In genomic region chr10:116962803-116963202, GRCm38 (mm10) we compare ENCODE assay signal across 19 mouse cellular contexts. TPM values are rescaled to one million over a fixed set of nuclear protein-coding genes. Genes with fewer than 3 reads are reported as not detected.
DNase-seq lines count a peak whose midpoint lies in the region; ATAC-seq and TF ChIP-seq lines count a peak whose summit lies in the region.
"Had no signal": no experiment of that assay in that cellular context is flagged by ENCODE, and none has a peak within 500 bp of the region (broad histone marks: within the 10 kb centered on the region; RNA-seq: fewer than 3 reads in every experiment).

No protein-coding gene starts in this region.

- H3K9me3 ChIP-seq in intestine, postnatal 0 days (ENCODE audit: control insufficient read depth) = no peaks in the 10 kb centered on the region
- no peaks in the 10 kb centered on the region for H3K9me3 ChIP-seq in intestine, embryonic 15.5 days
- H3K9me3 ChIP-seq in midbrain, postnatal 0 days (ENCODE audit: low read length) = no peaks in the 10 kb centered on the region
- no peaks in the 10 kb centered on the region for H3K9me3 ChIP-seq in midbrain, embryonic 15.5 days
- H3K9me3 ChIP-seq: kidney, embryonic 15.5 days; midbrain, embryonic 13.5 days had no signal

- H3K27me3 ChIP-seq in intestine, postnatal 0 days (replicated peaks; ENCODE audit: control insufficient read depth, insufficient read depth, low read length) = no peaks in the 10 kb centered on the region
- no peaks in the 10 kb centered on the region for H3K27me3 ChIP-seq in intestine, embryonic 15.5 days (replicated peaks)
- no peaks in the 10 kb centered on the region for H3K27me3 ChIP-seq in midbrain, postnatal 0 days (ENCODE audit: insufficient read depth, low read length)
- no peaks in the 10 kb centered on the region for H3K27me3 ChIP-seq in midbrain, embryonic 15.5 days (replicated peaks)
- H3K27me3 ChIP-seq: CH12.LX; kidney, embryonic 15.5 days; midbrain, embryonic 13.5 days had no signal

- H3K36me3 ChIP-seq in intestine, postnatal 0 days (ENCODE audit: control insufficient read depth, insufficient read depth) = no peaks in the 10 kb centered on the region
- H3K36me3 ChIP-seq in intestine, embryonic 15.5 days = no peaks in the 10 kb centered on the region
- no peaks in the 10 kb centered on the region for H3K36me3 ChIP-seq in midbrain, postnatal 0 days (ENCODE audit: insufficient read depth, low read length)
- H3K36me3 ChIP-seq in midbrain, embryonic 15.5 days (replicated peaks) = no peaks in the 10 kb centered on the region
- H3K36me3 ChIP-seq: kidney, embryonic 15.5 days; midbrain, embryonic 13.5 days had no signal

- no peak for ATAC-seq in intestine, postnatal 0 days
- no peak for ATAC-seq in intestine, embryonic 15.5 days
- ATAC-seq in midbrain, postnatal 0 days (ENCODE audit: low FRiP score) = no peak
- ATAC-seq in midbrain, embryonic 15.5 days (replicated peaks) = no peak
- ATAC-seq in activated CD4-positive, CD25-positive, alpha-beta regulatory T cell, adult 4 months = no peak
- ATAC-seq: forebrain, embryonic 14.5 days; midbrain, embryonic 13.5 days had no signal

- WGBS in intestine, postnatal 0 days = 62% methylated on average over 17 of the region's 17 CpGs
- 65% methylated on average over 17 of the region's 17 CpGs for WGBS in intestine, embryonic 15.5 days
- WGBS in midbrain, postnatal 0 days = 65% methylated on average over 17 of the region's 17 CpGs
- WGBS in midbrain, embryonic 15.5 days = 65% methylated on average over 17 of the region's 17 CpGs

- no peak overlapping the region for H3K4me2 ChIP-seq in intestine, postnatal 0 days (replicated peaks; ENCODE audit: low read depth)
- H3K4me2 ChIP-seq in intestine, embryonic 15.5 days (replicated peaks) = no peak overlapping the region
- no peak overlapping the region for H3K4me2 ChIP-seq in midbrain, postnatal 0 days (ENCODE audit: low read depth, low read length, poor library complexity, severe bottlenecking)
- H3K4me2 ChIP-seq in midbrain, embryonic 15.5 days = no peak overlapping the region
- H3K4me2 ChIP-seq: kidney, embryonic 15.5 days; midbrain, embryonic 13.5 days had no signal

- H3K9ac ChIP-seq in intestine, postnatal 0 days (ENCODE audit: low read depth, low read length) = no peak overlapping the region
- no peak overlapping the region for H3K9ac ChIP-seq in intestine, embryonic 15.5 days
- H3K9ac ChIP-seq in midbrain, postnatal 0 days (replicated peaks; ENCODE audit: low read length, poor library complexity, severe bottlenecking) = no peak overlapping the region
- no peak overlapping the region for H3K9ac ChIP-seq in midbrain, embryonic 15.5 days
- H3K9ac ChIP-seq: kidney, embryonic 15.5 days; midbrain, embryonic 13.5 days had no signal

- no peak for DNase-seq in midbrain, postnatal 0 days (ENCODE audit: low spot score)
- DNase-seq in lung, postnatal 10 days = peak; percentile 36
- DNase-seq in thymus, postnatal 4 days = peak; percentile 75
- no peak for DNase-seq in gastrocnemius, adult 8-10 months (ENCODE audit: low spot score in 2 of 2)
- DNase-seq: cerebellum, adult 11 months; heart, postnatal 14 days; right cerebral cortex, postnatal 14 days had no signal

- peak; percentile 31 for TF ChIP-seq CTCF in intestine, postnatal 0 days (IDR thresholded peaks at IDR 0.05; ENCODE audit: low read depth)
- peak; percentile 12; the same call in 1 of the 2 replicates for TF ChIP-seq CTCF in midbrain, postnatal 0 days (IDR thresholded peaks at IDR 0.05)

- no peaks in the 10 kb centered on the region for H3K4me1 ChIP-seq in intestine, postnatal 0 days (replicated peaks; ENCODE audit: control insufficient read depth, insufficient read depth, low read length)
- no peaks in the 10 kb centered on the region for H3K4me1 ChIP-seq in intestine, embryonic 15.5 days (replicated peaks)
- H3K4me1 ChIP-seq in midbrain, postnatal 0 days (ENCODE audit: insufficient read depth, low read length) = no peaks in the 10 kb centered on the region
- H3K4me1 ChIP-seq in midbrain, embryonic 15.5 days = no peaks in the 10 kb centered on the region
- H3K4me1 ChIP-seq: midbrain, embryonic 13.5 days had no signal

- no peak overlapping the region for H3K27ac ChIP-seq in intestine, postnatal 0 days (ENCODE audit: low read depth, low read length)
- H3K27ac ChIP-seq in intestine, embryonic 15.5 days = no peak overlapping the region
- no peak overlapping the region for H3K27ac ChIP-seq in midbrain, postnatal 0 days (ENCODE audit: low read depth, low read length)
- H3K27ac ChIP-seq in midbrain, embryonic 15.5 days = no peak overlapping the region
- H3K27ac ChIP-seq: kidney, embryonic 15.5 days; midbrain, embryonic 13.5 days had no signal

- no peak overlapping the region for H3K4me3 ChIP-seq in intestine, postnatal 0 days (ENCODE audit: low read depth, low read length)
- H3K4me3 ChIP-seq in intestine, embryonic 15.5 days (replicated peaks) = no peak overlapping the region
- H3K4me3 ChIP-seq in midbrain, postnatal 0 days (ENCODE audit: low read depth, low read length) = no peak overlapping the region
- no peak overlapping the region for H3K4me3 ChIP-seq in midbrain, embryonic 15.5 days
- H3K4me3 ChIP-seq: kidney, embryonic 15.5 days; midbrain, embryonic 13.5 days had no signal

RNA-seq across cellular contexts. Expression of gene Gm10271, which starts 9.6 kb away (rescaled TPM):
- polyA plus RNA-seq in intestine, postnatal 0 days (2015; fragmentation: Nextera tagmentation; extraction: Ambion mirVana) = not detected in 2 replicates
- not detected in 2 replicates for polyA plus RNA-seq in intestine, embryonic 15.5 days (2015; fragmentation: Nextera tagmentation; extraction: Ambion mirVana)
- not detected in 2 replicates for total RNA-seq in midbrain, postnatal 0 days (2014; rRNA removed)
- not detected in 2 replicates for polyA plus RNA-seq in midbrain, postnatal 0 days (2015; fragmentation: Nextera tagmentation; extraction: Ambion mirVana)
- not detected in 2 replicates for polyA plus RNA-seq in midbrain, embryonic 15.5 days (2015; fragmentation: Nextera tagmentation; extraction: Ambion mirVana)
- polyA plus RNA-seq in activated CD4-positive, CD25-positive, alpha-beta regulatory T cell, adult 4 months (2017; shearing (Covaris generic)) = not detected
- total RNA-seq in gastrocnemius, adult 8-10 months (2022) = not detected
- total RNA-seq: CH12.LX; granulocyte monocyte progenitor cell, adult 5-6 weeks; heart, postnatal 14 days; liver, adult 2 months had no signal
- polyA plus RNA-seq: forebrain, embryonic 14.5 days; kidney, embryonic 15.5 days; liver, adult 2 months; midbrain, embryonic 13.5 days; neural tube, embryonic 14.5 days; stomach, embryonic 16.5 days had no signal

RNA-seq across cellular contexts. Expression of gene Rab3ip, which starts 12.2 kb away (rescaled TPM):
- polyA plus RNA-seq in intestine, postnatal 0 days (2015; fragmentation: Nextera tagmentation; extraction: Ambion mirVana) = 20.9 and 21.9 TPM in 2 replicates
- polyA plus RNA-seq in intestine, embryonic 15.5 days (2015; fragmentation: Nextera tagmentation; extraction: Ambion mirVana) = 33.1 and 34.3 TPM in 2 replicates
- total RNA-seq in midbrain, postnatal 0 days (2014; rRNA removed) = 99.8 and 142 TPM in 2 replicates
- 34.4 and 34.6 TPM in 2 replicates for polyA plus RNA-seq in midbrain, postnatal 0 days (2015; fragmentation: Nextera tagmentation; extraction: Ambion mirVana)
- 41.8 and 42.8 TPM in 2 replicates for polyA plus RNA-seq in midbrain, embryonic 15.5 days (2015; fragmentation: Nextera tagmentation; extraction: Ambion mirVana)
- 10 to 100 TPM; 12.1 to 15.4 TPM for polyA plus RNA-seq in activated CD4-positive, CD25-positive, alpha-beta regulatory T cell, adult 4 months (2017; shearing (Covaris generic))
- total RNA-seq in gastrocnemius, adult 8-10 months (2022) = 10 to 100 TPM; 25.0 to 47.1 (median 34.0) TPM

RNA-seq across cellular contexts. Expression of gene Best3, which starts 23.3 kb away (rescaled TPM):
- polyA plus RNA-seq in intestine, postnatal 0 days (2015; fragmentation: Nextera tagmentation; extraction: Ambion mirVana) = not detected in 2 replicates
- polyA plus RNA-seq in intestine, embryonic 15.5 days (2015; fragmentation: Nextera tagmentation; extraction: Ambion mirVana) = not detected in 2 replicates
- 0.27 TPM in 1 of 2 replicates, not detected in the other for total RNA-seq in midbrain, postnatal 0 days (2014; rRNA removed)
- polyA plus RNA-seq in midbrain, postnatal 0 days (2015; fragmentation: Nextera tagmentation; extraction: Ambion mirVana) = 0.11 and 0.13 TPM in 2 replicates
- 0.10 TPM in 1 of 2 replicates, not detected in the other for polyA plus RNA-seq in midbrain, embryonic 15.5 days (2015; fragmentation: Nextera tagmentation; extraction: Ambion mirVana)
- not detected for polyA plus RNA-seq in activated CD4-positive, CD25-positive, alpha-beta regulatory T cell, adult 4 months (2017; shearing (Covaris generic))
- 10 to 100 TPM; 20.6 to 37.3 (median 29.6) TPM for total RNA-seq in gastrocnemius, adult 8-10 months (2022)
- total RNA-seq: CH12.LX; granulocyte monocyte progenitor cell, adult 5-6 weeks; liver, adult 2 months had no signal
- polyA plus RNA-seq: forebrain, embryonic 14.5 days; liver, adult 2 months had no signal

Comparison
In these comparisons a context has a peak if more than half of its experiments do, and no peak if none do; other contexts are left out.
1. DNase-seq: peak in lung, postnatal 10 days (single experiment) and thymus, postnatal 4 days (single experiment); none in midbrain, postnatal 0 days (single experiment) and gastrocnemius, adult 8-10 months (0 of 2).